In genomic region chr2:168143794-168144193, GRCm38 (mm10) we compare ENCODE assay signal across 20 mouse cellular contexts.
DNase-seq lines count a peak whose midpoint lies in the region; ATAC-seq lines count a peak whose summit lies in the region.
"Had no signal": no experiment of that assay in that cellular context is flagged by ENCODE, and none has a peak within 500 bp of the region (broad histone marks: within the 10 kb centered on the region; RNA-seq: fewer than 3 reads in every experiment).

No protein-coding gene starts in this region.

- no peaks in the 10 kb centered on the region for H3K27me3 ChIP-seq in embryonic facial prominence, embryonic 11.5 days (ENCODE audit: control insufficient read depth, insufficient read depth, low read length)
- H3K27me3 ChIP-seq in embryonic facial prominence, embryonic 10.5 days (replicated peaks; ENCODE audit: low read depth, poor library complexity, severe bottlenecking) = no peaks in the 10 kb centered on the region
- H3K27me3 ChIP-seq in midbrain, embryonic 11.5 days (ENCODE audit: control insufficient read depth, insufficient read depth, low read length) = no peaks in the 10 kb centered on the region
- no peaks in the 10 kb centered on the region for H3K27me3 ChIP-seq in midbrain, embryonic 10.5 days (ENCODE audit: low read depth, poor library complexity, severe bottlenecking)
- H3K27me3 ChIP-seq in hindbrain, embryonic 16.5 days (replicated peaks; ENCODE audit: control insufficient read depth, insufficient read depth, low read length) = no peaks in the 10 kb centered on the region
- no peaks in the 10 kb centered on the region for H3K27me3 ChIP-seq in neural tube, embryonic 15.5 days (replicated peaks)
- no peaks in the 10 kb centered on the region for H3K27me3 ChIP-seq in heart, embryonic 12.5 days (replicated peaks)
- H3K27me3 ChIP-seq: intestine, embryonic 15.5 days; lung, embryonic 15.5 days had no signal

- peak; percentile 40 for ATAC-seq in embryonic facial prominence, embryonic 11.5 days (replicated peaks; ENCODE audit: insufficient number of reproducible peaks, low FRiP score, low TSS enrichment, low read depth)
- no peak for ATAC-seq in midbrain, embryonic 11.5 days (ENCODE audit: low FRiP score)
- ATAC-seq in hindbrain, embryonic 16.5 days = peak; percentile 63
- ATAC-seq in neural tube, embryonic 15.5 days (ENCODE audit: low FRiP score) = peak; percentile 35; the same call in 1 of the 2 replicates
- ATAC-seq in heart, embryonic 12.5 days (ENCODE audit: insufficient number of reproducible peaks, low FRiP score) = no peak
- ATAC-seq: activated CD4-positive, CD25-positive, alpha-beta regulatory T cell, adult 4 months; intestine, embryonic 15.5 days had no signal

- peak; percentile 38 for DNase-seq in embryonic facial prominence, embryonic 11.5 days (ENCODE audit: low spot score)
- DNase-seq in embryonic facial prominence, embryonic 10.5 days (ENCODE audit: low spot score) = no peak
- peak; percentile 81 for DNase-seq in midbrain, embryonic 11.5 days (ENCODE audit: low spot score, missing footprints)
- DNase-seq in midbrain, embryonic 10.5 days (ENCODE audit: low spot score) = no peak
- DNase-seq in urinary bladder, adult 18-20 months (ENCODE audit: low spot score in 2 of 2) = no peak
- DNase-seq: adrenal gland, postnatal 14 days; B cell, adult 2 months; cerebellum, adult 9-10 months had no signal

- no peaks in the 10 kb centered on the region for H3K36me3 ChIP-seq in embryonic facial prominence, embryonic 11.5 days (replicated peaks; ENCODE audit: control insufficient read depth, insufficient read depth, low read depth, low read length)
- no peaks in the 10 kb centered on the region for H3K36me3 ChIP-seq in embryonic facial prominence, embryonic 10.5 days (replicated peaks)
- H3K36me3 ChIP-seq in midbrain, embryonic 11.5 days (ENCODE audit: control insufficient read depth, insufficient read depth, low read length) = no peaks in the 10 kb centered on the region
- no peaks in the 10 kb centered on the region for H3K36me3 ChIP-seq in midbrain, embryonic 10.5 days
- no peaks in the 10 kb centered on the region for H3K36me3 ChIP-seq in hindbrain, embryonic 16.5 days (ENCODE audit: control insufficient read depth, insufficient read depth, low read length)
- no peaks in the 10 kb centered on the region for H3K36me3 ChIP-seq in neural tube, embryonic 15.5 days
- no peaks in the 10 kb centered on the region for H3K36me3 ChIP-seq in heart, embryonic 12.5 days
- H3K36me3 ChIP-seq: intestine, embryonic 15.5 days; limb, embryonic 10.5 days; lung, embryonic 15.5 days had no signal

- no peak overlapping the region for H3K4me2 ChIP-seq in embryonic facial prominence, embryonic 11.5 days (ENCODE audit: low read depth, low read length)
- no peak overlapping the region for H3K4me2 ChIP-seq in midbrain, embryonic 11.5 days
- H3K4me2 ChIP-seq in hindbrain, embryonic 16.5 days (ENCODE audit: low read length) = no peak overlapping the region
- H3K4me2 ChIP-seq in neural tube, embryonic 15.5 days = no peak overlapping the region
- H3K4me2 ChIP-seq in heart, embryonic 12.5 days = no peak overlapping the region
- H3K4me2 ChIP-seq: heart, embryonic 11.5 days; intestine, embryonic 15.5 days; liver, embryonic 11.5 days; lung, embryonic 15.5 days had no signal

- no peak overlapping the region for H3K4me3 ChIP-seq in embryonic facial prominence, embryonic 11.5 days (ENCODE audit: low read depth, low read length)
- no peak overlapping the region for H3K4me3 ChIP-seq in embryonic facial prominence, embryonic 10.5 days
- H3K4me3 ChIP-seq in midbrain, embryonic 11.5 days (ENCODE audit: low read depth, low read length) = no peak overlapping the region
- no peak overlapping the region for H3K4me3 ChIP-seq in midbrain, embryonic 10.5 days
- no peak overlapping the region for H3K4me3 ChIP-seq in hindbrain, embryonic 16.5 days (ENCODE audit: low read length)
- H3K4me3 ChIP-seq in neural tube, embryonic 15.5 days (replicated peaks) = no peak overlapping the region
- H3K4me3 ChIP-seq in heart, embryonic 12.5 days = no peak overlapping the region
- H3K4me3 ChIP-seq: intestine, embryonic 15.5 days; layer of hippocampus, adult 2 months; limb, embryonic 10.5 days; lung, embryonic 15.5 days had no signal

- WGBS in embryonic facial prominence, embryonic 11.5 days = 49% methylated on average over 5 of the region's 5 CpGs
- WGBS in embryonic facial prominence, embryonic 10.5 days = 62% methylated on average over 5 of the region's 5 CpGs
- WGBS in midbrain, embryonic 11.5 days = 40% methylated on average over 5 of the region's 5 CpGs
- 54% methylated on average over 5 of the region's 5 CpGs for WGBS in midbrain, embryonic 10.5 days
- 21% methylated on average over 5 of the region's 5 CpGs for WGBS in hindbrain, embryonic 16.5 days
- WGBS in neural tube, embryonic 15.5 days = 25% methylated on average over 5 of the region's 5 CpGs
- 41% methylated on average over 5 of the region's 5 CpGs for WGBS in heart, embryonic 12.5 days

- no peak overlapping the region for H3K27ac ChIP-seq in embryonic facial prominence, embryonic 11.5 days (replicated peaks; ENCODE audit: low read depth, low read length)
- H3K27ac ChIP-seq in embryonic facial prominence, embryonic 10.5 days (replicated peaks) = no peak overlapping the region
- no peak overlapping the region for H3K27ac ChIP-seq in midbrain, embryonic 11.5 days (ENCODE audit: low read depth, low read length)
- H3K27ac ChIP-seq in midbrain, embryonic 10.5 days (replicated peaks) = no peak overlapping the region
- H3K27ac ChIP-seq in hindbrain, embryonic 16.5 days (ENCODE audit: low read depth, low read length) = no peak overlapping the region
- no peak overlapping the region for H3K27ac ChIP-seq in neural tube, embryonic 15.5 days (replicated peaks)
- no peak overlapping the region for H3K27ac ChIP-seq in heart, embryonic 12.5 days (ENCODE audit: poor library complexity, severe bottlenecking)
- H3K27ac ChIP-seq: intestine, embryonic 15.5 days; layer of hippocampus, adult 2 months; lung, embryonic 15.5 days; macrophage; stomach, postnatal 0 days had no signal

- no peaks in the 10 kb centered on the region for H3K9me3 ChIP-seq in embryonic facial prominence, embryonic 11.5 days (replicated peaks; ENCODE audit: control insufficient read depth, low read length)
- no peaks in the 10 kb centered on the region for H3K9me3 ChIP-seq in embryonic facial prominence, embryonic 10.5 days
- no peaks in the 10 kb centered on the region for H3K9me3 ChIP-seq in midbrain, embryonic 11.5 days (ENCODE audit: control insufficient read depth, low read length)
- H3K9me3 ChIP-seq in midbrain, embryonic 10.5 days (replicated peaks) = no peaks in the 10 kb centered on the region
- no peaks in the 10 kb centered on the region for H3K9me3 ChIP-seq in hindbrain, embryonic 16.5 days (ENCODE audit: control insufficient read depth, low read length)
- H3K9me3 ChIP-seq in neural tube, embryonic 15.5 days (replicated peaks) = no peaks in the 10 kb centered on the region
- no peaks in the 10 kb centered on the region for H3K9me3 ChIP-seq in heart, embryonic 12.5 days (replicated peaks)
- H3K9me3 ChIP-seq: intestine, embryonic 15.5 days; limb, embryonic 10.5 days; lung, embryonic 15.5 days had no signal

- no peaks in the 10 kb centered on the region; the same call in 1 of the 2 replicates for H3K4me1 ChIP-seq in embryonic facial prominence, embryonic 11.5 days (ENCODE audit: control insufficient read depth, insufficient read depth, low read length)
- peaks cover 32% of the 10 kb centered on the region for H3K4me1 ChIP-seq in embryonic facial prominence, embryonic 10.5 days
- no peaks in the 10 kb centered on the region for H3K4me1 ChIP-seq in midbrain, embryonic 11.5 days (ENCODE audit: control insufficient read depth, insufficient read depth, low read length)
- H3K4me1 ChIP-seq in midbrain, embryonic 10.5 days = peaks cover 24% of the 10 kb centered on the region
- H3K4me1 ChIP-seq in hindbrain, embryonic 16.5 days (ENCODE audit: control insufficient read depth, insufficient read depth, low read depth, low read length) = no peaks in the 10 kb centered on the region
- peaks cover 8% of the 10 kb centered on the region; the same call in 1 of the 2 replicates for H3K4me1 ChIP-seq in neural tube, embryonic 15.5 days
- peaks cover 22% of the 10 kb centered on the region for H3K4me1 ChIP-seq in heart, embryonic 12.5 days (replicated peaks)

- H3K9ac ChIP-seq in embryonic facial prominence, embryonic 11.5 days (replicated peaks; ENCODE audit: low read length) = no peak overlapping the region
- H3K9ac ChIP-seq in midbrain, embryonic 11.5 days (ENCODE audit: low read length) = no peak overlapping the region
- no peak overlapping the region for H3K9ac ChIP-seq in hindbrain, embryonic 16.5 days (ENCODE audit: low read depth, low read length)
- no peak overlapping the region for H3K9ac ChIP-seq in neural tube, embryonic 15.5 days (replicated peaks)
- H3K9ac ChIP-seq in heart, embryonic 12.5 days = no peak overlapping the region
- H3K9ac ChIP-seq: intestine, embryonic 15.5 days; lung, embryonic 15.5 days had no signal

Comparison
In these comparisons a context has a peak if more than half of its experiments do, and no peak if none do; other contexts are left out.
1. DNase-seq: peak in embryonic facial prominence, embryonic 11.5 days (single experiment) and midbrain, embryonic 11.5 days (single experiment); none in embryonic facial prominence, embryonic 10.5 days (single experiment), midbrain, embryonic 10.5 days (single experiment) and urinary bladder, adult 18-20 months (0 of 2).
2. ATAC-seq: peak in embryonic facial prominence, embryonic 11.5 days (single experiment), hindbrain, embryonic 16.5 days (single experiment) and neural tube, embryonic 15.5 days (single experiment); none in midbrain, embryonic 11.5 days (single experiment) and heart, embryonic 12.5 days (single experiment).